Mouse (Mus musculus) lung, adult 2 months (tissue): ENCODE measurements at regions not wholly inside any gene's neighbourhood (a gene's known extent, or its start where the extent isn't known, plus 50 kb on each side); places are given as distances from the start of the nearest gene placed in this dataset.

Experiments used
- CTCF ChIP-seq: fragments of 200-500 bp; IDR thresholded peaks from 2 replicates; pipeline ENCODE4 v1.5.1; 2011; ENCODE audit warnings: mild to moderate bottlenecking, low read length, control low read depth; ENCODE audit not compliant: insufficient read depth
- POLR2A ChIP-seq: fragments of 200-500 bp; IDR thresholded peaks from 2 replicates; pipeline ENCODE4 v1.6.1; 2011; ENCODE audit warnings: low read depth, mild to moderate bottlenecking, control low read depth, low read length, borderline replicate concordance; ENCODE audit errors: extremely low read depth

- TF ChIP-seq CTCF (no peak), POLR2A (no peak)
Measured at GRCm38 (mm10) chr4:12461251-12461650, 289.4 kb upstream of the Fam92a start.
